Mouse (Mus musculus): ENCODE measurements at regions not wholly inside any gene's neighbourhood (a gene's known extent, or its start where the extent isn't known, plus 50 kb on each side); places are given as distances from the start of the nearest gene placed in this dataset.
"Not testable (repeated sequence)": the region's sequence is repeated elsewhere in the genome, so short reads cannot be mapped to it uniquely, and the experiment has no call there.

DNA sequence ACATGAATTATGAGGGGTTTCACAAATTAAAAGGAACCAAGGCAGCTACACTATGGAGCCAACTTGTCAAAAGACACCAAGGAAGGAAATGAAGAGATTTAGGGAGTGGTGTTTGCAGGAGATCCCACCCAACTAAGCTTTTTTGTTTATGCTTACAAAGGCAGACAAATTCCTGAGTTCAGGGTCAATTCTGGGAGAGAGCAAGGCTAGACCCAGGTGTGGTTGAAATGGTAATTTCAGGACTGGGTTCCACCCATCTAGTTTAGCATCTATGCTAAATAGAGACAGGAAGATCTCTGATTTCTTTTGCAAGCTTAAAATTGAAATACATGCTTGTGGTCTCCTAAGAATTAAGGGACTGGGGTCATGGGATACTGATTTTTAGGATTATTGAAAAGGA lies 286.0 kb upstream of the Pcdh17 start:
- no peaks in the 10 kb centered on the region for H3K9me3 ChIP-seq
- H3K27ac ChIP-seq (replicated peaks), result no peak overlapping the region
- H3K4me1 ChIP-seq, result no peaks in the 10 kb centered on the region
- no peaks in the 10 kb centered on the region for H3K36me3 ChIP-seq
- no peak for ATAC-seq (ENCODE audit: low FRiP score, low read depth)
- H3K4me2 ChIP-seq (replicated peaks), result no peak overlapping the region
- no peak overlapping the region for H3K9ac ChIP-seq (replicated peaks)
- no peaks in the 10 kb centered on the region for H3K27me3 ChIP-seq
- H3K4me3 ChIP-seq, result no peak overlapping the region

DNA sequence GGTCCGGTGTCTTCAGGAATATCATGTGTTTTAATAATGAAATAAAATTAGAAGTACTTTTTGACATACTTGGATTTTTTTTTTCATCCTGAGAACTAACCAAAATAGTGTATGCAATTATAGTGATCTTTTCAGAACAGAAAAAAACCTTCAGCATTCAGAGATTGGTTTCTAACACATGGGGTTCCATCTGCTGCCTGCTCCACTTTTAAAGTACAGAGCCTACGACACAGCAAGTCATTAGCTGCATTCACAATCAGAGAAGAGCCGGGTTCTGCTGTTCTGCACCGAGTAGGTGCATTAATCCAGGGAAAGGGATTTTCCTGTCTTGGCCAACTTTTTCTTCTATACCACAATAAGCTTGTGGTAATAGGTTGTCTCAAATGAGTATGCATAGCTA lies 267.9 kb upstream of the Pcdh17 start:
- no peaks in the 10 kb centered on the region for H3K27me3 ChIP-seq
- H3K4me1 ChIP-seq, result no peaks in the 10 kb centered on the region
- H3K9ac ChIP-seq (replicated peaks), result no peak overlapping the region
- no peaks in the 10 kb centered on the region for H3K9me3 ChIP-seq
- H3K4me2 ChIP-seq (replicated peaks), result no peak overlapping the region
- H3K36me3 ChIP-seq, result no peaks in the 10 kb centered on the region
- no peak for ATAC-seq (ENCODE audit: low FRiP score, low read depth)
- H3K27ac ChIP-seq (replicated peaks), result no peak overlapping the region
- WGBS, result 83% methylated on average over 4 of the region's 4 CpGs
- no peak overlapping the region for H3K4me3 ChIP-seq

DNA sequence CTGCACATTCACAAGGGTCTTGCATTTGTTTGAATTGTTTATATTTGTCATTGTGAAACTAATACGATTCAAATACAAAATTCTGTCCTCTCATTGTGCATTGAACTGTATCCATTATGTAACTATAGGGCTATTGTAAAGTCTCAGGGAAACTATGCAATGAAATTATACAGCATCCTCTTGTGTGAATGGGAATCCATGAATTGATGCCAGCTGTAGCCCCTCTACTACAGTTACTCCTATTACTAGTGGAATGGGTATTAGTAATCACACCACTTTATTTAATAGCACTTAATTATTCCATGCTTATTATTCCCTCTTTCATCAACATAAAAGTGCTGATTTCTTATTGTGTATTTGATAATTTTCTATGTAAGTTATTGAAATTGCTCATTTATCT lies 232.4 kb upstream of the Pcdh17 start:
- Histone ChIP-seq H3K9ac (replicated peaks) (no peak overlapping the region), H3K4me3 (no peak overlapping the region), H3K4me1 (no peaks in the 10 kb centered on the region), H3K27me3 (no peaks in the 10 kb centered on the region), H3K9me3 (no peaks in the 10 kb centered on the region), H3K4me2 (replicated peaks) (no peak overlapping the region), H3K27ac (replicated peaks) (no peak overlapping the region), H3K36me3 (no peaks in the 10 kb centered on the region)
- no peak for ATAC-seq (ENCODE audit: low FRiP score, low read depth)
- 80% methylated on average over 1 of the region's 1 CpGs for WGBS

DNA sequence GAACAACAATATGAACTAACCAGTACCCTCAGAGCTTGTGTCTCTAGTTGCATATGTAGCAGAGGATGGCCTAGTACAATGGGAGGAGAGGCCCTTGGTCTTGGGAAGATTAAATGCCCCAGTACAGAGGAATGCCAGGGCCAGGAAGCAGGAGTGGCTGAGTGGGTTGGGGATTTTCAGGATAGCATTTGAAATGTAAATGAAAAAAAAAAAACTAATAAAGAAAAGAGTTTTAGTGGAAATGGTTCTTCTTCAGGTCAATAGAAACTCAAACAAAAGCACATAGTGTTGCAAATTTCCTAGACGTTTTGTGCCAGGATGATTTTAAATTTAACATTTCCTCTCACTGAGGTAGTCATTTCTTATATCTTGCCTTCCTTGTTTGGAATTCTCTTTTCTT lies 220.4 kb upstream of the Pcdh17 start:
- H3K36me3 ChIP-seq, result no peaks in the 10 kb centered on the region
- no peaks in the 10 kb centered on the region for H3K9me3 ChIP-seq
- H3K4me1 ChIP-seq, result no peaks in the 10 kb centered on the region
- H3K9ac ChIP-seq (replicated peaks), result no peak overlapping the region
- no peak overlapping the region for H3K4me3 ChIP-seq
- H3K27me3 ChIP-seq, result no peaks in the 10 kb centered on the region
- no peak overlapping the region for H3K4me2 ChIP-seq (replicated peaks)
- ATAC-seq (ENCODE audit: low FRiP score, low read depth), result no peak
- no peak overlapping the region for H3K27ac ChIP-seq (replicated peaks)
- WGBS, result 34% methylated on average over 1 of the region's 1 CpGs

DNA sequence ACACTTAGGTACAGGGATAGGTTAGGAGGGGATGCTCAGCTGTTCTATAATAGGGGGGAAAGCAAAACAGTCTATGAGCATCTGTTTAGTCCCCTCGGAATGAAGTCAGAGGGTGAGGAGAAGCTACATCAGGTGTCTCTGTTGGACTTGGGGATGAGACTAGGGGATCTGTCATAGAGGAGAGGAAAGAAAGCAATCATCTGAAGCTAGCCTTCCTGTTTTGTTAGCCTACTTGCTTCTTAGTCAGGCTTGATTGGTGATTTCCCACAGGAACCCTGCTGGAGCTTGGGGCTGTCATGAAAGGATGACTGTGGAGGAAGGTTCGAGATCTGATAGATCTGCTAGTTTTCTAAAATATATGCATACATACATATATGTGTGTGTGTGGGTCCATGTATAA lies 219.4 kb upstream of the Pcdh17 start:
- Histone ChIP-seq H3K4me3 (no peak overlapping the region), H3K9me3 (no peaks in the 10 kb centered on the region), H3K9ac (replicated peaks) (no peak overlapping the region), H3K27ac (replicated peaks) (no peak overlapping the region), H3K4me1 (no peaks in the 10 kb centered on the region), H3K36me3 (no peaks in the 10 kb centered on the region), H3K27me3 (no peaks in the 10 kb centered on the region), H3K4me2 (replicated peaks) (no peak overlapping the region)
- WGBS, result 77% methylated on average over 2 of the region's 2 CpGs
- ATAC-seq (ENCODE audit: low FRiP score, low read depth), result no peak

DNA sequence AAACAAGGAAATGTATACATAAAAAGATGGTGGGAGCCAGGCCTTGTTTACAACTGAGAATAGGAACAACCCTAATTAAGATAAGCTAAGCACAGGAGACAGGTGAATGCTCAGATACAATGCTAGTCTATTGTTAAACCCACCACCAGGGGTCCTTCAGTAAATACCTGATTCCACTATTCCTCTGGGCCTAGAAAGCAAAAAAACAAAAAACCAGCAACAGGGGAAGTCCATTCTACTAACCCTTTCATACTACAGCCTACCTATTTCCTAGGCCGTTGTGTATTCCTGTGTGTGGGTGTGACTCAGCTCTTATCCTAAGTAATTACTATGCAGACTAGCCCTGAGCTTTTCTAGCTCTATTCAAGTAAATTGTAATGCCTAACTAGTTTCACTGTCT lies 195.4 kb upstream of the Pcdh17 start:
- not testable (repeated sequence) for H3K4me3 ChIP-seq; H3K27me3 ChIP-seq; H3K4me1 ChIP-seq; H3K9me3 ChIP-seq; H3K9ac ChIP-seq (replicated peaks); H3K27ac ChIP-seq (replicated peaks); ATAC-seq (ENCODE audit: low FRiP score, low read depth); H3K4me2 ChIP-seq (replicated peaks); H3K36me3 ChIP-seq
- 77% methylated on average over 1 of the region's 1 CpGs for WGBS

DNA sequence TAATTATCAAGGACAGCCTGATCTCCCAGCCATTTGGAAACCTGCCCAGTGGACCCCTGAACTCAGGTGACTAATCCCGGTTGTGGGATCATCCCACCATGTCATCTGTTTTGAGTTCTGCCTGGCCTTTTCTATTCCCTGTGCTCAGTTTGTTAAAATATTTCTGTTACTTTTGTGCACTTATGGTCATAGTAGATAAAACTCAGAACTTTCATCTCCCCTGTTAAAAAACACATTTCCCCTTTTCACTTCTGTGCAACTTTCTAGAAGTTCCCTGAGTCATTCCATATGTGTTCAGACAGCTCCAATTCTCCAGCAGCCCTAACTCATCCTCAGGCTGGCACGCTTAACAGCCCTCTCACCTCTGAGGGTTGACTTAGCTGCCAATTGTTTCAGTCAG lies 190.8 kb upstream of the Pcdh17 start:
- 87% methylated on average over 2 of the region's 2 CpGs for WGBS
- H3K36me3 ChIP-seq, result no peaks in the 10 kb centered on the region
- H3K4me1 ChIP-seq, result no peaks in the 10 kb centered on the region
- no peaks in the 10 kb centered on the region for H3K27me3 ChIP-seq
- H3K9me3 ChIP-seq, result no peaks in the 10 kb centered on the region
- no peak overlapping the region for H3K27ac ChIP-seq (replicated peaks)
- no peak overlapping the region for H3K4me2 ChIP-seq (replicated peaks)
- ATAC-seq (ENCODE audit: low FRiP score, low read depth), result no peak
- no peak overlapping the region for H3K9ac ChIP-seq (replicated peaks)
- no peak overlapping the region for H3K4me3 ChIP-seq

DNA sequence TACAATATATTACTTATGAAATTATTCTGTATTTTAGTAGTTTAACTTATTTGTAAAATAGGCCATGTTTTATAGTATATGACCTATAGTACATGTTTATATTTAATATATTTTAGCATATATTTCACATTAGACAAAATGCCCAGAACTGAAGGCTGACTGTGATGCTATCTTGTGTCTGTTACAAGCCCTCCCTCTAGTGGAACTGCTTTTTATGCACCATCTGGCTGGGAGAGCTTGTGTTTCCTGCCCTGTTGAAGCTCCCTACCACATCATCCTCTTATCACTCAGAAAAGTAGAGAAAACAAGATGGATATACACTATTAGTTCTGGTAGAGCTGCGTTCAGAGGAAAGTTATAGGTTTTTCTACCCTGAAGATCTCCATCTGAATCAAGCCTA lies 185.7 kb upstream of the Pcdh17 start:
- H3K4me3 ChIP-seq, result no peak overlapping the region
- no peaks in the 10 kb centered on the region for H3K4me1 ChIP-seq
- 78% methylated on average over 1 of the region's 1 CpGs for WGBS
- no peaks in the 10 kb centered on the region for H3K27me3 ChIP-seq
- H3K9ac ChIP-seq (replicated peaks), result no peak overlapping the region
- H3K4me2 ChIP-seq (replicated peaks), result no peak overlapping the region
- no peaks in the 10 kb centered on the region for H3K9me3 ChIP-seq
- no peaks in the 10 kb centered on the region for H3K36me3 ChIP-seq
- ATAC-seq (ENCODE audit: low FRiP score, low read depth), result 0 out of 2 replicates have a peak, but pooled peaks have one; percentile 34
- no peak overlapping the region for H3K27ac ChIP-seq (replicated peaks)

DNA sequence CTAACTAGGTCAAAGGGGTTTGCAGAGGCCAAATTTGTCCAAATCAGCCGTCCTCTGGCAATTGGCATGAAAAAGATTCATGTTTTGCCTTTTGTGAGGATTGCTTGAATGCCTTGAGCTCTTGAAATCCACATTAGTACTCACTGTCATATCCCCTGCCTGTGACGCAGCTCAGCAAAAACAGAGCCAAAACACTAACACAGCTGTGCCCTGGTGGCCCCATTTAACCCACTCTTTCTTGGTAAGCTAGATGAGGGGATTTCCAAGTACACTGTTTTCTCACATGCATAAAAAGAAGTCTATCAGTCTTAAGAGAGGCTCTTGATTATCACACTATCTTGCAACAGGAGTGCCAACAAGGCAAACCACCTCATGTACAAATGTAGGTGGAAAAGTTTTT lies 184.7 kb upstream of the Pcdh17 start:
- no peaks in the 10 kb centered on the region for H3K36me3 ChIP-seq
- no peak overlapping the region for H3K4me2 ChIP-seq (replicated peaks)
- no peak overlapping the region for H3K4me3 ChIP-seq
- no peak for ATAC-seq (ENCODE audit: low FRiP score, low read depth)
- no peaks in the 10 kb centered on the region for H3K27me3 ChIP-seq
- no peak overlapping the region for H3K9ac ChIP-seq (replicated peaks)
- 49% methylated on average over 2 of the region's 2 CpGs for WGBS
- no peaks in the 10 kb centered on the region for H3K9me3 ChIP-seq
- no peak overlapping the region for H3K27ac ChIP-seq (replicated peaks)
- no peaks in the 10 kb centered on the region for H3K4me1 ChIP-seq

DNA sequence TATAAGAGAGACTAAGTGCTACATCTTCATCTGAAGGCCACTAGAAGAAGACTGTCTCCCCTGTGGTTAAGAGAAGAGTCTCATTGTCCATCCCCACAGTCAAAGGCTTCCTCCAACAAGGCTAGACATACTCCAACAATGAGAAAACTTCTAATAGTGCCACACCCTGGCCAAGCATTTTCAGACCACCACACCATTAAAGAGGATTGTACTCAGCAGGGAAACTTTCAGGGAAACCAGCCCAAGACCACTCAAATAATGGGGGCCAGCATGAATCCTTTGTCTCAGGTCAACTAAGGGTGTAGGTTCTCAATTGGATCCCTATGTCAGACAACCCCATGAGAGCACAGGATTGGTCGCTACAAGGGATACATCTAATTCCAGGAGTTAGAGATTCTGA lies 179.4 kb upstream of the Pcdh17 start:
- WGBS, result 73% methylated on average over 1 of the region's 1 CpGs
- H3K36me3 ChIP-seq, result no peaks in the 10 kb centered on the region
- H3K4me1 ChIP-seq, result no peaks in the 10 kb centered on the region

DNA sequence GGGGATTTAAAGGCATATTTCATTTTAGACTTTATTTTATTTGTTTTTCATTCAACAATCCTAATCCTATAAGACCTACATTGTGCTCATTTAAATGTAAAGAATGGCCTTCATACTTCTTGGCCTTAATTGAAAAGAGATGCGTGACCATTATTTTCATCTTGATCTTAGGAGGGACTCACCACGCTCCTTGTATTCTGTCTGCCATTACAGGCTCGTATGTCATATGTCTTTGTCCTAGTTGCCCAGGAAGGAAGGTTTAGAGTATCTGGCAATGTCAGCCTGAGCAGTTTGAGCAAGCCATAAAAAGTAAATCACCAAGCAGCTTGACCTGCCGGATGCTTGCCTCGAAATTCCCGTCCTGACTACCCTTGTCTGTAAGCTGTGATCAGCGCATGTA lies 177.1 kb upstream of the Pcdh17 start:
- peak; percentile 59; the same call in 1 of the 2 replicates for ATAC-seq (ENCODE audit: low FRiP score, low read depth)
- Histone ChIP-seq H3K27ac (replicated peaks) (no peak overlapping the region), H3K4me1 (no peaks in the 10 kb centered on the region), H3K4me3 (no peak overlapping the region), H3K27me3 (no peaks in the 10 kb centered on the region), H3K4me2 (replicated peaks) (no peak overlapping the region), H3K9ac (replicated peaks) (no peak overlapping the region), H3K9me3 (no peaks in the 10 kb centered on the region), H3K36me3 (no peaks in the 10 kb centered on the region)
- 76% methylated on average over 7 of the region's 7 CpGs for WGBS

More for the DNA sequence above, 179.4 kb upstream of the Pcdh17 start:
- Histone ChIP-seq H3K4me2 (replicated peaks) (no peak overlapping the region), H3K27me3 (no peaks in the 10 kb centered on the region), H3K9ac (replicated peaks) (no peak overlapping the region), H3K9me3 (no peaks in the 10 kb centered on the region), H3K27ac (replicated peaks) (no peak overlapping the region), H3K4me3 (no peak overlapping the region)
- no peak for ATAC-seq (ENCODE audit: low FRiP score, low read depth)

DNA sequence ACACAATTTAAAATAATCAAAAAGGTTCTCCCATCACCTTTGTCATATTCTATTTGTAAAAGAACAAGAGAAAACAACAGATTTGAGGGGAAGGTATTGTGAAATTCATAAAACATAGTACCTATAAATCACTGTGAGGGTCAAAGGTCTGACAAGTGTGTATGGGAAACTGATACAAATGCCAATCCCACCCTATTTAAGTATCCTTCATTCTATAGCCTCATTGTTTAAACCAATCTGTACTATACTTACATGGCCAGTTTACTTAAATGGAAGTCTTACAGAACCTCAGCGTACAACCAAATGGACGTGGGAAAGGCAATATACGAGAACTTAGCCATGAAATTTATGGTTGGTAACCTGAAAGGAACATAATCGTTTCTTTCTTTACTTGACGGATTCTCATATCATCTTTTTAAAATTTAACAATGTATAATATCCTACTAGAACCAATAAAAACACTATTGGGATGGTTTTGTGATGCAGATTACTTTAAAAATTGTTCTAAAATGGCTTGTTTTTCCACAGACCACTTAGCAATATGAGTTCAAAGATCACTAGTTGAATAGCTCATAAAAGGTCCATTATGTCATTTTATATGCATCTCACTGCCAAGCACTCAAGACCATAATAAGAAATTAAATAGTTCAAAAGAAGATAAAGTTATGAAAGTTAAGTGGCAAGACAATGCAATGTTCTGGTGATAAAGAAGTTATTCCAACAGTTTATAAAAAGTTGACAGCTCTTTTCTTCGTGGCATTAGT lies 159.7 kb upstream of the Pcdh17 start:
- 88% methylated on average over 6 of the region's 6 CpGs for whole genome bisulfite sequencing
- no peaks in the 10 kb centered on the region for H3K9me3 ChIP-seq
- no peaks in the 10 kb centered on the region for H3K4me1 ChIP-seq
- H3K36me3 ChIP-seq, result no peaks in the 10 kb centered on the region
- no peak overlapping the region for H3K27ac ChIP-seq (replicated peaks)
- H3K4me2 ChIP-seq (replicated peaks), result no peak overlapping the region
- no peak overlapping the region for H3K9ac ChIP-seq (replicated peaks)
- no peak for ATAC-seq (ENCODE audit: low FRiP score, low read depth)
- no peak overlapping the region for H3K4me3 ChIP-seq
- no peaks in the 10 kb centered on the region for H3K27me3 ChIP-seq

DNA sequence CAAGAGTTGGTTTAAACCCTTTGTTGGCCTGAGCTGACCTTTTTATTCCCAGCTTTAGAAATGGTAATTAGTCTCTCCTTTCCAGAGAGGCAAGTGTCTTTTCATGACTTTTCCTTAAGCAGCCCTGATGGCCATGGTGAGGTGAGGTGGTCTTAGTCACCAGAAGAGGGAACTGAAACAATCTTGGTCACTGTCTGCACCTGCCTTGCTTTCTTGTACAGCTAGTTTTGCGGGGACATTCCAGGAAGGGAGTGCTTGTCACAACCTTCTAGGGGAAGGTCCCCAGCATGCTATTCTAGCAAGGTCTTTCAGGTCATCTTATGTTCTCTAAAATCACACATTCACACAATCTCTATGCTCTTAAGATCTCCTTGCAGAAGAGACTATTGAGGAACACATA lies 122.6 kb upstream of the Pcdh17 start:
- H3K27ac ChIP-seq (replicated peaks), result no peak overlapping the region
- WGBS, result 58% methylated on average over 1 of the region's 1 CpGs
- no peak for ATAC-seq (ENCODE audit: low FRiP score, low read depth)

More for the DNA sequence above, 122.6 kb upstream of the Pcdh17 start:
- Histone ChIP-seq H3K4me1 (no peaks in the 10 kb centered on the region), H3K4me2 (replicated peaks) (no peak overlapping the region), H3K9ac (replicated peaks) (no peak overlapping the region), H3K9me3 (no peaks in the 10 kb centered on the region), H3K4me3 (no peak overlapping the region), H3K36me3 (no peaks in the 10 kb centered on the region), H3K27me3 (no peaks in the 10 kb centered on the region)

All from midbrain, embryonic 12.5 days (tissue).